Mouse (Mus musculus): Measurements from ENCODE around the gene Nemp1. TPM values are rescaled to one million over a fixed set of nuclear protein-coding genes. Genes with fewer than 3 reads are reported as not detected.

Nemp1 gene
- polyA plus RNA-seq, 1 experiment from 2014 or later, result 11.2 TPM

DNA sequence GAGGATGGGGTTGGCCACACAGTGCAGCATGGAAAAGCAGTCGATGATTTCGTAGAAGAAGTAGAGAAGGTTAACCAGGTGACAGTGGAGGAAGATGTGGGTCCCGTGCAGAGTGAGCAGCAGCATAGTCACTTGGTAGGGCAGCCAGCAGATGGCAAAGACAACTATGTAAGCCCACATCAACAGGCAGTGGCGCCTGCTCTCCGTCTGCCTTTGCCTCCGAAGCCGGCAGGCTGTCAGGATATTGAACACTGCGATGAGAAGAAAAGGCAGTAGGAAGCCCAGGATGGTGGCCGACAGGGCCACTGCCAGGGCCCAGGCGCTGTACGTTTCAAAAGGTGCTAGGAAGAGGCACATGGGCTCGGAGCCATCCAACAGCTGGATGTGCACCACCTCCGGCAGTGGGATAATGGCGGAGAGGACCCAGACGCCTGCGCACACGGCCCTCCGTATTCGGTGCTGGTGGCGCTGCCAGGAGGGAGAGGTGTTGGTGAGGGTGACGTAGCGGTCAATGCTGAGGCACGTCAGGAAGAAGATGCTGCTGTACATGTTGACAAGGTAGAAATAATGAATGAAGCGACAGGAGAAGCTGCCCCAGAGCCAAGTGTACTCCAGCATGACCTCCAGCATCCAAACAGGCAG lies 83.6 kb downstream of the Nemp1 start:
- H3K4me2 ChIP-seq (ENCODE audit: low read depth, low read length), result peak overlapping the region; percentile 6; the same call in 1 of the 2 replicates

More for the DNA sequence above, 83.6 kb downstream of the Nemp1 start:
- Histone ChIP-seq H3K4me3 (ENCODE audit: low read depth, low read length) (no peak overlapping the region), H3K27me3 (ENCODE audit: control insufficient read depth, insufficient read depth, low read length) (no peaks in the 10 kb centered on the region), H3K27ac (replicated peaks; ENCODE audit: low read depth, low read length) (no peak overlapping the region), H3K4me1 (ENCODE audit: control insufficient read depth, insufficient read depth, low read length) (no peaks in the 10 kb centered on the region), H3K9ac (replicated peaks; ENCODE audit: low read length) (no peak overlapping the region; the same call in 1 of the 2 replicates), H3K9me3 (replicated peaks; ENCODE audit: control insufficient read depth, low read length) (no peaks in the 10 kb centered on the region), H3K36me3 (replicated peaks; ENCODE audit: control insufficient read depth, insufficient read depth, low read depth, low read length) (peaks cover 9% of the 10 kb centered on the region)
- ATAC-seq (replicated peaks; ENCODE audit: insufficient number of reproducible peaks, low FRiP score, low TSS enrichment, low read depth) (no peak), DNase-seq (ENCODE audit: low spot score) (no peak)
- WGBS, result 54% methylated on average over 24 of the region's 24 CpGs

Other genes with a start within 250 kb of the Nemp1 start
- 0.49 TPM in 1 of 2 replicates, not detected in the other for gene Stac3, start 165.2 kb upstream of the Nemp1 start, polyA plus RNA-seq (2014; fragmentation: Nextera tagmentation; extraction: Ambion mirVana)
- gene Ndufa4l2, start 151.9 kb upstream of the Nemp1 start, polyA plus RNA-seq (2014; fragmentation: Nextera tagmentation; extraction: Ambion mirVana), result 2.1 and 2.8 TPM in 2 replicates
- 68.7 and 73.5 TPM in 2 replicates for gene Shmt2, start 144.5 kb upstream of the Nemp1 start, polyA plus RNA-seq (2014; fragmentation: Nextera tagmentation; extraction: Ambion mirVana)
- 4.4 and 6.9 TPM in 2 replicates for gene Nxph4, start 132.3 kb upstream of the Nemp1 start, polyA plus RNA-seq (2014; fragmentation: Nextera tagmentation; extraction: Ambion mirVana)
- 55.5 and 59.0 TPM in 2 replicates for gene Lrp1, start 45.8 kb upstream of the Nemp1 start, polyA plus RNA-seq (2014; fragmentation: Nextera tagmentation; extraction: Ambion mirVana)
- 8.1 and 8.2 TPM in 2 replicates for gene Stat6, start 23.9 kb upstream of the Nemp1 start, polyA plus RNA-seq (2014; fragmentation: Nextera tagmentation; extraction: Ambion mirVana)
- gene Nab2, start 1.7 kb downstream of the Nemp1 start, polyA plus RNA-seq (2014; fragmentation: Nextera tagmentation; extraction: Ambion mirVana), result 8.0 and 9.3 TPM in 2 replicates
- 0.40 and 0.55 TPM in 2 replicates for gene Myo1a, start 38.3 kb downstream of the Nemp1 start, polyA plus RNA-seq (2014; fragmentation: Nextera tagmentation; extraction: Ambion mirVana)
- 1.9 and 2.9 TPM in 2 replicates for gene Tac2, start 57.6 kb downstream of the Nemp1 start, polyA plus RNA-seq (2014; fragmentation: Nextera tagmentation; extraction: Ambion mirVana)
- gene Zbtb39, start 72.6 kb downstream of the Nemp1 start, polyA plus RNA-seq (2014; fragmentation: Nextera tagmentation; extraction: Ambion mirVana), result 6.5 and 7.4 TPM in 2 replicates
- 0.28 and 0.45 TPM in 2 replicates for gene Gpr182, start 84.8 kb downstream of the Nemp1 start, polyA plus RNA-seq (2014; fragmentation: Nextera tagmentation; extraction: Ambion mirVana)
- not detected in 2 replicates for gene Rdh1, start 92.8 kb downstream of the Nemp1 start, polyA plus RNA-seq (2014; fragmentation: Nextera tagmentation; extraction: Ambion mirVana)
- gene Rdh16f1, start 92.9 kb downstream of the Nemp1 start, polyA plus RNA-seq (2014; fragmentation: Nextera tagmentation; extraction: Ambion mirVana), result not detected in 2 replicates
- not detected in 2 replicates for gene Rdh9, start 109.5 kb downstream of the Nemp1 start, polyA plus RNA-seq (2014; fragmentation: Nextera tagmentation; extraction: Ambion mirVana)
- not detected in 2 replicates for gene Rdh16, start 134.3 kb downstream of the Nemp1 start, polyA plus RNA-seq (2014; fragmentation: Nextera tagmentation; extraction: Ambion mirVana)
- gene Rdh19, start 183.0 kb downstream of the Nemp1 start, polyA plus RNA-seq (2014; fragmentation: Nextera tagmentation; extraction: Ambion mirVana), result not detected in 2 replicates
- not detected in 2 replicates for gene Rdh16f2, start 199.6 kb downstream of the Nemp1 start, polyA plus RNA-seq (2014; fragmentation: Nextera tagmentation; extraction: Ambion mirVana)
- gene Rdh7, start 221.9 kb downstream of the Nemp1 start, polyA plus RNA-seq (2014; fragmentation: Nextera tagmentation; extraction: Ambion mirVana), result not detected in 2 replicates
- not detected in 2 replicates for gene Sdr9c7, start 231.6 kb downstream of the Nemp1 start, polyA plus RNA-seq (2014; fragmentation: Nextera tagmentation; extraction: Ambion mirVana)